Mouse (Mus musculus) induced T-regulatory cell, adult 2 months (primary cell): ENCODE results near the gene Adpgk.
"Not testable (repeated sequence)": the region's sequence is repeated elsewhere in the genome, so short reads cannot be mapped to it uniquely, and the experiment has no call there.

Experiments used
- DNase-seq: peaks from one replicate; pipeline ENCODE4 v3.0.0-alpha.2; 2012; ENCODE audit warnings: low read depth

The Adpgk gene

GRCm38 (mm10) chr9:59289529-59290115 lies 1.7 kb upstream of the Adpgk start:
- no peak for DNase-seq

- DNase-seq: peak; percentile 44
Observed at GRCm38 (mm10) chr9:59291688-59292492, 532 bp downstream of the Adpgk start.

GRCm38 (mm10) chr9:59292493-59292875 lies 1.1 kb downstream of the Adpgk start:
- no peak for DNase-seq

- DNase-seq: peak; percentile 25
Observed at GRCm38 (mm10) chr9:59296419-59296818, 5.1 kb downstream of the Adpgk start.

- DNase-seq: no peak
Observed at GRCm38 (mm10) chr9:59307890-59308289, 16.5 kb downstream of the Adpgk start.

- DNase-seq: no peak
Observed at GRCm38 (mm10) chr9:59310582-59311283, 19.4 kb downstream of the Adpgk start.

GRCm38 (mm10) chr9:59311284-59311670 lies 19.9 kb downstream of the Adpgk start:
- no peak for DNase-seq

GRCm38 (mm10) chr9:59316206-59316605 lies 24.8 kb downstream of the Adpgk start:
- DNase-seq: peak; percentile 39

GRCm38 (mm10) chr9:59324351-59324750 lies 33.0 kb downstream of the Adpgk start:
- no peak for DNase-seq

GRCm38 (mm10) chr9:59330055-59330454 lies 38.7 kb downstream of the Adpgk start:
- no peak for DNase-seq

- DNase-seq: peak; percentile 14
Observed at GRCm38 (mm10) chr9:59336539-59336938, 45.2 kb downstream of the Adpgk start.

GRCm38 (mm10) chr9:59337889-59338288 lies 46.5 kb downstream of the Adpgk start:
- DNase-seq: peak; percentile 38

- peak; percentile 73 for DNase-seq
Observed at GRCm38 (mm10) chr9:59338411-59338810, 47.1 kb downstream of the Adpgk start.

GRCm38 (mm10) chr9:59339107-59339506 lies 47.7 kb downstream of the Adpgk start:
- peak; percentile 11 for DNase-seq

- peak; percentile 66 for DNase-seq
Observed at GRCm38 (mm10) chr9:59340002-59340401, 48.6 kb downstream of the Adpgk start.

GRCm38 (mm10) chr9:59346176-59346575 lies 54.8 kb downstream of the Adpgk start:
- DNase-seq: no peak

GRCm38 (mm10) chr9:59352586-59353252 lies 61.4 kb downstream of the Adpgk start:
- DNase-seq: peak; percentile 31

GRCm38 (mm10) chr9:59353253-59353639 lies 61.9 kb downstream of the Adpgk start, which contains the start of gene Bbs4:
TSS of gene Bbs4 (minus strand) at chr9:59353508.
- peak; percentile 92 for DNase-seq

- not testable (repeated sequence) for DNase-seq
Observed at GRCm38 (mm10) chr9:59358041-59358440, 66.7 kb downstream of the Adpgk start.

GRCm38 (mm10) chr9:59360487-59360886 lies 69.1 kb downstream of the Adpgk start:
- DNase-seq: not testable (repeated sequence)

- no peak for DNase-seq
Observed at GRCm38 (mm10) chr9:59369220-59369619, 77.9 kb downstream of the Adpgk start.

- DNase-seq: no peak
Observed at GRCm38 (mm10) chr9:59369646-59370045, 78.3 kb downstream of the Adpgk start.
